Mouse (Mus musculus) urinary bladder, postnatal 25 days (tissue): Measurements from ENCODE around the gene Hoxd11.

Experiments
- DNase-seq: peaks from one replicate; pipeline ENCODE4 v3.0.0; 2022; ENCODE audit warnings: low spot score

Gene Hoxd11

GRCm38 (mm10) chr2:74695813-74696430, 16.6 kb downstream of the Hoxd11 start:
- no peak for DNase-seq

GRCm38 (mm10) chr2:74696442-74697335, 17.3 kb downstream of the Hoxd11 start:
- DNase-seq, result no peak

GRCm38 (mm10) chr2:74697567-74698121, 18.3 kb downstream of the Hoxd11 start, which contains the start of gene Hoxd9:
TSS of gene Hoxd9 (plus strand) at chr2:74697727.
- DNase-seq, result peak; percentile 66

GRCm38 (mm10) chr2:74698201-74699052, 19.1 kb downstream of the Hoxd11 start:
- DNase-seq, result peak; percentile 40

GRCm38 (mm10) chr2:74699053-74699430, 19.7 kb downstream of the Hoxd11 start:
- DNase-seq, result no peak

GRCm38 (mm10) chr2:74699664-74700545, 20.5 kb downstream of the Hoxd11 start:
- DNase-seq, result no peak

GRCm38 (mm10) chr2:74700546-74701112, 21.3 kb downstream of the Hoxd11 start:
- no peak for DNase-seq

- DNase-seq, result peak; percentile 81
These were observed 22.8 kb downstream of the Hoxd11 start for GRCm38 (mm10) chr2:74701949-74702819.

GRCm38 (mm10) chr2:74702820-74703219, 23.5 kb downstream of the Hoxd11 start:
- DNase-seq, result no peak

GRCm38 (mm10) chr2:74703317-74703716, 24.0 kb downstream of the Hoxd11 start:
- DNase-seq, result no peak

GRCm38 (mm10) chr2:74703720-74704392, 24.5 kb downstream of the Hoxd11 start:
- DNase-seq, result no peak

GRCm38 (mm10) chr2:74704393-74704998, 25.1 kb downstream of the Hoxd11 start, which contains the start of gene Hoxd8:
TSS of gene Hoxd8 (plus strand) at chr2:74704615.
- peak; percentile 83 for DNase-seq

GRCm38 (mm10) chr2:74704999-74705466, 25.7 kb downstream of the Hoxd11 start:
- peak; percentile 48 for DNase-seq

- peak; percentile 67 for DNase-seq
These were observed 26.2 kb downstream of the Hoxd11 start for GRCm38 (mm10) chr2:74705467-74706089.

- no peak for DNase-seq
These were observed 27.1 kb downstream of the Hoxd11 start for GRCm38 (mm10) chr2:74706393-74706960.

GRCm38 (mm10) chr2:74707599-74707998, 28.2 kb downstream of the Hoxd11 start:
- DNase-seq, result no peak

GRCm38 (mm10) chr2:74708676-74709075, 29.3 kb downstream of the Hoxd11 start:
- no peak for DNase-seq
